Mouse (Mus musculus): ENCODE results near the gene Tubg1. TPM values are rescaled to one million over a fixed set of nuclear protein-coding genes. Genes with fewer than 3 reads are reported as not detected.
"Not testable (repeated sequence)": the region's sequence is repeated elsewhere in the genome, so short reads cannot be mapped to it uniquely, and the experiment has no call there.

Gene Tubg1
- polyA plus RNA-seq, 1 experiment from 2014 or later: 93.5 TPM

- 65% methylated on average over 5 of the region's 5 CpGs for WGBS
These were observed 9.0 kb upstream of the Tubg1 start for GRCm38 (mm10) chr11:101110708-101111107.

GRCm38 (mm10) chr11:101111178-101111577 is 8.6 kb upstream of the Tubg1 start:
- no peak overlapping the region for H3K27ac ChIP-seq
- H3K4me1 ChIP-seq: peaks cover 3% of the 10 kb centered on the region; the same call in 1 of the 2 replicates
- H3K4me3 ChIP-seq: no peak overlapping the region
- ATAC-seq (ENCODE audit: low FRiP score, low read depth): no peak
- 94% methylated on average over 4 of the region's 4 CpGs for WGBS
- no peak overlapping the region for H3K9ac ChIP-seq
- no peaks in the 10 kb centered on the region for H3K36me3 ChIP-seq
- no peaks in the 10 kb centered on the region for H3K27me3 ChIP-seq (replicated peaks)
- no peaks in the 10 kb centered on the region for H3K9me3 ChIP-seq
- H3K4me2 ChIP-seq (replicated peaks): no peak overlapping the region

More at GRCm38 (mm10) chr11:101110708-101111107, 9.0 kb upstream of the Tubg1 start:
- Histone ChIP-seq H3K27me3 (replicated peaks) (no peaks in the 10 kb centered on the region), H3K9me3 (no peaks in the 10 kb centered on the region), H3K27ac (no peak overlapping the region), H3K36me3 (peaks cover 2% of the 10 kb centered on the region; the same call in 1 of the 2 replicates), H3K9ac (no peak overlapping the region), H3K4me2 (replicated peaks) (no peak overlapping the region), H3K4me1 (peaks cover 3% of the 10 kb centered on the region; the same call in 1 of the 2 replicates), H3K4me3 (no peak overlapping the region)
- no peak for ATAC-seq (ENCODE audit: low FRiP score, low read depth)

- no peak overlapping the region for H3K4me2 ChIP-seq (replicated peaks)
- ATAC-seq (ENCODE audit: low FRiP score, low read depth): no peak
- no peak overlapping the region for H3K9ac ChIP-seq
- no peak overlapping the region for H3K4me3 ChIP-seq
- no peaks in the 10 kb centered on the region for H3K27me3 ChIP-seq (replicated peaks)
- H3K9me3 ChIP-seq: no peaks in the 10 kb centered on the region
- WGBS: 89% methylated on average over 3 of the region's 3 CpGs
- no peak overlapping the region for H3K27ac ChIP-seq
- peaks cover 4% of the 10 kb centered on the region; the same call in 1 of the 2 replicates for H3K36me3 ChIP-seq
- peaks cover 3% of the 10 kb centered on the region; the same call in 1 of the 2 replicates for H3K4me1 ChIP-seq
These were observed 7.6 kb upstream of the Tubg1 start for GRCm38 (mm10) chr11:101112186-101112585.

GRCm38 (mm10) chr11:101115564-101115963 is 4.2 kb upstream of the Tubg1 start:
- no peaks in the 10 kb centered on the region for H3K9me3 ChIP-seq
- H3K27ac ChIP-seq: no peak overlapping the region
- H3K4me1 ChIP-seq: peaks cover 16% of the 10 kb centered on the region
- peaks cover 4% of the 10 kb centered on the region; the same call in 1 of the 2 replicates for H3K36me3 ChIP-seq
- no peak for ATAC-seq (ENCODE audit: low FRiP score, low read depth)
- H3K27me3 ChIP-seq (replicated peaks): no peaks in the 10 kb centered on the region
- WGBS: 38% methylated on average over 2 of the region's 2 CpGs
- H3K4me2 ChIP-seq (replicated peaks): 0 out of 2 replicates have a peak overlapping the region, but pooled peaks have one; percentile 12
- no peak overlapping the region for H3K9ac ChIP-seq
- no peak overlapping the region for H3K4me3 ChIP-seq

GRCm38 (mm10) chr11:101118105-101118504 is 1.6 kb upstream of the Tubg1 start:
- peak overlapping the region; percentile 93 for H3K9ac ChIP-seq
- ATAC-seq (ENCODE audit: low FRiP score, low read depth): no peak

GRCm38 (mm10) chr11:101119131-101119760 is 492 bp upstream of the Tubg1 start:
- under 1% methylated on average over 39 of the region's 39 CpGs for WGBS
- Histone ChIP-seq H3K4me3 (peak overlapping the region; percentile 93), H3K27ac (peak overlapping the region; percentile 76), H3K36me3 (peaks cover 24% of the 10 kb centered on the region), H3K9me3 (no peaks in the 10 kb centered on the region), H3K9ac (peak overlapping the region; percentile 93), H3K27me3 (replicated peaks) (no peaks in the 10 kb centered on the region), H3K4me2 (replicated peaks) (peak overlapping the region; percentile 93), H3K4me1 (peaks cover 27% of the 10 kb centered on the region)
- ATAC-seq (ENCODE audit: low FRiP score, low read depth): peak; percentile 80

More at GRCm38 (mm10) chr11:101118105-101118504, 1.6 kb upstream of the Tubg1 start:
- WGBS: 58% methylated on average over 4 of the region's 4 CpGs
- H3K9me3 ChIP-seq: no peaks in the 10 kb centered on the region
- 0 out of 2 replicates have a peak overlapping the region, but pooled peaks have one; percentile 93 for H3K4me3 ChIP-seq
- H3K4me1 ChIP-seq: peaks cover 27% of the 10 kb centered on the region
- H3K4me2 ChIP-seq (replicated peaks): peak overlapping the region; percentile 93
- no peak overlapping the region for H3K27ac ChIP-seq
- peaks cover 14% of the 10 kb centered on the region for H3K36me3 ChIP-seq
- H3K27me3 ChIP-seq (replicated peaks): no peaks in the 10 kb centered on the region

GRCm38 (mm10) chr11:101120545-101121188 is 929 bp downstream of the Tubg1 start:
- Histone ChIP-seq H3K27me3 (replicated peaks) (no peaks in the 10 kb centered on the region), H3K27ac (no peak overlapping the region), H3K9me3 (no peaks in the 10 kb centered on the region), H3K4me2 (replicated peaks) (peak overlapping the region; percentile 93), H3K4me1 (peaks cover 24% of the 10 kb centered on the region), H3K4me3 (peak overlapping the region; percentile 93), H3K9ac (peak overlapping the region; percentile 66), H3K36me3 (peaks cover 35% of the 10 kb centered on the region)
- WGBS: 23% methylated on average over 19 of the region's 19 CpGs
- no peak for ATAC-seq (ENCODE audit: low FRiP score, low read depth)

GRCm38 (mm10) chr11:101124494-101124893 is 4.8 kb downstream of the Tubg1 start:
- peaks cover 49% of the 10 kb centered on the region for H3K36me3 ChIP-seq

GRCm38 (mm10) chr11:101125008-101125407 is 5.3 kb downstream of the Tubg1 start:
- peaks cover 49% of the 10 kb centered on the region for H3K36me3 ChIP-seq
- ATAC-seq (ENCODE audit: low FRiP score, low read depth); H3K4me3 ChIP-seq; H3K27ac ChIP-seq; H3K9me3 ChIP-seq; H3K4me2 ChIP-seq (replicated peaks); H3K27me3 ChIP-seq (replicated peaks); H3K9ac ChIP-seq: not testable (repeated sequence)
- peaks cover 14% of the 10 kb centered on the region for H3K4me1 ChIP-seq
- 95% methylated on average over 8 of the region's 9 CpGs for whole genome bisulfite sequencing

More at GRCm38 (mm10) chr11:101124494-101124893, 4.8 kb downstream of the Tubg1 start:
- not testable (repeated sequence) for H3K9me3 ChIP-seq; H3K4me2 ChIP-seq (replicated peaks); H3K27me3 ChIP-seq (replicated peaks); H3K9ac ChIP-seq; H3K4me3 ChIP-seq; ATAC-seq (ENCODE audit: low FRiP score, low read depth); H3K27ac ChIP-seq
- H3K4me1 ChIP-seq: peaks cover 13% of the 10 kb centered on the region
- WGBS: 95% methylated on average over 8 of the region's 8 CpGs

- Histone ChIP-seq H3K27me3 (replicated peaks) (no peaks in the 10 kb centered on the region), H3K4me2 (replicated peaks) (no peak overlapping the region), H3K4me1 (0 out of 2 replicates have a peak, but pooled peaks cover 3% of the 10 kb centered on the region), H3K9ac (no peak overlapping the region), H3K4me3 (no peak overlapping the region), H3K9me3 (no peaks in the 10 kb centered on the region), H3K27ac (no peak overlapping the region), H3K36me3 (peaks cover 49% of the 10 kb centered on the region)
- ATAC-seq (ENCODE audit: low FRiP score, low read depth): no peak
- 91% methylated on average over 1 of the region's 1 CpGs for WGBS
These were observed 7.3 kb downstream of the Tubg1 start for GRCm38 (mm10) chr11:101127075-101127474.

- 0 out of 2 replicates have a peak, but pooled peaks cover 3% of the 10 kb centered on the region for H3K4me1 ChIP-seq
- H3K9ac ChIP-seq: no peak overlapping the region
- H3K4me2 ChIP-seq (replicated peaks): no peak overlapping the region
- 92% methylated on average over 11 of the region's 11 CpGs for WGBS
- H3K27me3 ChIP-seq (replicated peaks): no peaks in the 10 kb centered on the region
- H3K9me3 ChIP-seq: no peaks in the 10 kb centered on the region
- no peak overlapping the region for H3K4me3 ChIP-seq
- peaks cover 29% of the 10 kb centered on the region for H3K36me3 ChIP-seq
- ATAC-seq (ENCODE audit: low FRiP score, low read depth): no peak
- no peak overlapping the region for H3K27ac ChIP-seq
These were observed 9.3 kb downstream of the Tubg1 start for GRCm38 (mm10) chr11:101128996-101129577.
